Mouse (Mus musculus) hindbrain, embryonic 15.5 days (tissue): Measurements from ENCODE around the gene Tet2. TPM values are rescaled to one million over a fixed set of nuclear protein-coding genes. Genes with fewer than 3 reads are reported as not detected.

Experiments
- ATAC-seq: fragments of 200-750 bp; cut with Nextera tagmentation; 2 replicates; pipeline ENCODE4 v1.8.0; 2017; ENCODE audit warnings: low read depth, moderate number of reproducible peaks, moderate TSS enrichment; ENCODE audit not compliant: low FRiP score
- H3K27ac ChIP-seq: fragments of 300-500 bp; sonication (generic); replicated peaks from 2 replicates; pipeline ENCODE4 v1.5.1; 2015; ENCODE audit warnings: mild to moderate bottlenecking, inconsistent platforms
- H3K27me3 ChIP-seq: fragments of 300-500 bp; sonication (generic); 2 replicates; pipeline ENCODE4 v1.6.1; 2015; ENCODE audit warnings: control low read depth, inconsistent platforms
- H3K36me3 ChIP-seq: fragments of 300-500 bp; sonication (generic); 2 replicates; pipeline ENCODE4 v1.6.1; 2015; ENCODE audit warnings: control low read depth, inconsistent platforms
- H3K4me1 ChIP-seq: fragments of 300-500 bp; sonication (generic); replicated peaks from 2 replicates; pipeline ENCODE4 v1.6.1; 2015; ENCODE audit warnings: control low read depth, inconsistent platforms
- H3K4me2 ChIP-seq: fragments of 300-500 bp; sonication (generic); 2 replicates; pipeline ENCODE4 v1.6.1; 2015; ENCODE audit warnings: moderate library complexity, mild to moderate bottlenecking, inconsistent platforms
- H3K4me3 ChIP-seq: fragments of 300-500 bp; sonication (generic); 2 replicates; pipeline ENCODE4 v1.5.1; 2015; ENCODE audit warnings: mild to moderate bottlenecking, inconsistent platforms
- H3K9ac ChIP-seq: fragments of 300-500 bp; sonication (generic); 2 replicates; pipeline ENCODE4 v1.6.1; 2015; ENCODE audit warnings: inconsistent platforms
- H3K9me3 ChIP-seq: fragments of 300-500 bp; sonication (generic); 2 replicates; pipeline ENCODE4 v1.6.1; 2016; ENCODE audit warnings: control low read depth, inconsistent platforms
- WGBS: fragments of 180-500 bp; shearing (Covaris S2); methylation state at CpG from one replicate; pipeline ENCODE4 v1.1.7; 2015; 5-methylcytosine and 5-hydroxymethylcytosine counted together
- polyA plus RNA-seq: library from polyadenylated mRNA; unstranded; fragments of >200 nt; fragmentation: Nextera tagmentation; extraction: Ambion mirVana; gene quantifications from 2 replicates; pipeline ENCODE4 v1.2.1, GENCODE M21; 2015

The Tet2 gene
- polyA plus RNA-seq, 1 experiment from 2014 or later = 14.0 TPM

- no peak for ATAC-seq
- Histone ChIP-seq H3K27me3 (no peaks in the 10 kb centered on the region), H3K4me1 (peaks cover 3% of the 10 kb centered on the region; the same call in 1 of the 2 replicates), H3K4me2 (no peak overlapping the region), H3K4me3 (no peak overlapping the region), H3K9ac (no peak overlapping the region), H3K27ac (no peak overlapping the region), H3K36me3 (peaks cover 11% of the 10 kb centered on the region), H3K9me3 (no peaks in the 10 kb centered on the region)
- 92% methylated on average over 7 of the region's 7 CpGs for WGBS
These were observed 31.5 kb downstream of the Tet2 start for GRCm38 (mm10) chr3:133513475-133513874.

DNA sequence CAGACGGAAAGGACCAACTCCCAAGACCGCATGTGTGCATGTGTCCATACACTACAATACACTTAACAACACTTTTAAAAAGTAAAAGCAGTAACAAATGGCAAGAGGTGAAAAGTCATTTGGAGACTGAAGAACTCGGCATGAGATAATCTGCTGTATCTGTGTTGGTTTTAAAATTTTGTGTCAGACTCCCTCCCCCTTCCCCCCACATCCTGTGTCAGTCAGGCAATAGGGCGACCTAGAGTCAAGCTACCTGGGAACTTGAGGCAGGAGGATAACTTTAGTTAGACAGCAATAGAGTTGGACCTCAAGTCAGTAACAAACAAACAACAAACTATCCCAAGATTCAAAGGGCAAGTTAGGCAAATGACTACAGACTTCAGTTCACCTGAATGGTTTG lies 34.6 kb downstream of the Tet2 start:
- Histone ChIP-seq H3K27ac (no peak overlapping the region), H3K4me2 (no peak overlapping the region), H3K9me3 (no peaks in the 10 kb centered on the region), H3K4me1 (no peaks in the 10 kb centered on the region), H3K4me3 (no peak overlapping the region), H3K36me3 (peaks cover 11% of the 10 kb centered on the region), H3K27me3 (no peaks in the 10 kb centered on the region), H3K9ac (no peak overlapping the region)
- WGBS = 95% methylated on average over 4 of the region's 4 CpGs
- ATAC-seq = no peak

DNA sequence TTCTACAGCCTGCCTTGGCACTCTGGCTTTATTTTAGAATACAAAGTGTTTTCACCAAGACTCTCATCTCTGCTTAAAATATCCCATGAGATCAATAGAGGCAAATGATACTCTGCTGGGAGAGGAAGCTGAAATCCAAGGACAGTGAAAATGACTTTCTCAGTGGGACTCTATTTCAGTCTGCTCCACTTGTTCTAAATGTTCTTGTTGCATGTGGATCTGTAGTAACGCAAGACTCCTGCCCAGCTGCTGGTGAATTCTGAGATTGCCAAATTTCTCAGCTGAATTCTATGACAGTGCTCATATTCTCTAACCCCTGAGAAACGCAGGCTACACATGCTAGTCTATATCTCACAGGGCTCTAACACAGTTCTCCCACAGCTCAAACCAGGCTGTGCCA lies 35.1 kb downstream of the Tet2 start:
- Histone ChIP-seq H3K36me3 (peaks cover 11% of the 10 kb centered on the region), H3K4me3 (no peak overlapping the region), H3K9ac (no peak overlapping the region), H3K27me3 (no peaks in the 10 kb centered on the region), H3K4me2 (no peak overlapping the region), H3K27ac (no peak overlapping the region), H3K4me1 (no peaks in the 10 kb centered on the region), H3K9me3 (no peaks in the 10 kb centered on the region)
- WGBS = 79% methylated on average over 2 of the region's 2 CpGs
- no peak for ATAC-seq

DNA sequence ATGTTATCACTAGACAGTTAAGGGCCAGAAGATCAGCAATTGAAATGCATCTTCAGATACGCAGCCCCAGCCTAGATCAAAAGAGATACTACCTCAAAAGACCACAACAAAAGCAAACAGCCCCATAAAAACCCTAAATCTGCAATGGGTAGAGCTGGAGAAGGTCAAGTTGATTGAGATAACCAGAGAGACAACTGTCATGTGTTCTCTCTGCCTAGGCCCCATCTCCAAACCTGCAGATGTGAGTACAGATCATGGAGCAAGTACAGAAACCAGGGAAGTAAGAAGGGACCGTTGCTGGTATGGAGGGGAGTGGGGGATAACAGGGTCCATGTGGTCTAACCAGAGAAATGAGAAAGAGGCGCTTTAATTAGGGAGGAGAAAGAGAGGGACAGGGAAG lies 36.1 kb downstream of the Tet2 start:
- Histone ChIP-seq H3K36me3 (peaks cover 11% of the 10 kb centered on the region), H3K4me1 (no peaks in the 10 kb centered on the region), H3K9me3 (no peaks in the 10 kb centered on the region), H3K9ac (no peak overlapping the region), H3K4me3 (no peak overlapping the region), H3K4me2 (no peak overlapping the region), H3K27me3 (no peaks in the 10 kb centered on the region), H3K27ac (no peak overlapping the region)
- ATAC-seq = no peak
- WGBS = 95% methylated on average over 3 of the region's 3 CpGs

DNA sequence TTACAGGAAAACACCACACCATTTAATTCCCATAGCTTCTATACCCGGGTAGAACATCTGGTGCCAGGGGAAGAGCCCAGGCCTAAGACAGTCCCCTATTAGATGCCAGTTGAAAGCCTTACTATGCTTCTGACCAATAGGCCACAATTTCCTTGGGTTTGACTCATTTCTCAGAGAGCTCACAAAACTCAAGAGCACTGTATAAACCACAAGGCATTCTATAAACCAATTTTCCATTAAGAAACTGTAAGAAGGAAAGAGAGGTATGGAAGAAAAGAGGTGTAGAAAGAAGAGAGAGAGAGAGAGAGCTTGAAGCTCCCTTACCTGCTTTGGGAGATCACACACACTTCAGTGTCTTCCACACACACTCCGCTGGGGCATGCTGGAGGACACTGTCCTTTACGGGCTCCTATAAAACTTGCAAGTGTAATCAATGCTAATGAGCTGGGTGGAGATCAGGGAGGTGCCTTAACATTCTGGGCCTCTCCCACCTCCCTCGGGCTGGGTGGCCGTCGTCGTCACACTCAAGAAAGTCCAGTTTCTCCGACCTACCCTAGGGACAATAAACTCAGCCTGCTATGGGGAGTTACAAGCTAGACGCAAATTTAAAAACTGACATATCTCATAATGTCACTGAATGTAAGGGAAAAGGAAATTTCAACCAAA lies 38.5 kb downstream of the Tet2 start:
- Histone ChIP-seq H3K36me3 (no peaks in the 10 kb centered on the region), H3K9ac (no peak overlapping the region), H3K4me2 (no peak overlapping the region), H3K27ac (no peak overlapping the region), H3K4me1 (no peaks in the 10 kb centered on the region), H3K27me3 (no peaks in the 10 kb centered on the region), H3K4me3 (no peak overlapping the region), H3K9me3 (no peaks in the 10 kb centered on the region)
- no peak for ATAC-seq
- 83% methylated on average over 9 of the region's 9 CpGs for WGBS

GRCm38 (mm10) chr3:133496953-133497352 lies 48.0 kb downstream of the Tet2 start:
- Histone ChIP-seq H3K9ac (no peak overlapping the region), H3K4me1 (0 out of 2 replicates have a peak, but pooled peaks cover 3% of the 10 kb centered on the region), H3K27me3 (no peaks in the 10 kb centered on the region), H3K36me3 (no peaks in the 10 kb centered on the region), H3K9me3 (0 out of 2 replicates have a peak, but pooled peaks cover 3% of the 10 kb centered on the region), H3K27ac (peak overlapping the region; percentile 53), H3K4me2 (no peak overlapping the region), H3K4me3 (no peak overlapping the region)
- peak; percentile 92 for ATAC-seq
- WGBS = 30% methylated on average over 7 of the region's 7 CpGs

GRCm38 (mm10) chr3:133491370-133491769 lies 53.6 kb downstream of the Tet2 start:
- Histone ChIP-seq H3K9me3 (0 out of 2 replicates have a peak, but pooled peaks cover 3% of the 10 kb centered on the region), H3K4me2 (no peak overlapping the region), H3K27ac (no peak overlapping the region), H3K4me1 (no peaks in the 10 kb centered on the region), H3K36me3 (peaks cover 19% of the 10 kb centered on the region), H3K4me3 (no peak overlapping the region), H3K9ac (no peak overlapping the region), H3K27me3 (no peaks in the 10 kb centered on the region)
- WGBS = 86% methylated on average over 2 of the region's 2 CpGs
- no peak for ATAC-seq

GRCm38 (mm10) chr3:133488022-133488725 lies 56.8 kb downstream of the Tet2 start:
- Histone ChIP-seq H3K4me3 (no peak overlapping the region), H3K27ac (no peak overlapping the region), H3K4me2 (no peak overlapping the region), H3K4me1 (no peaks in the 10 kb centered on the region), H3K36me3 (peaks cover 42% of the 10 kb centered on the region), H3K27me3 (no peaks in the 10 kb centered on the region), H3K9ac (no peak overlapping the region), H3K9me3 (no peaks in the 10 kb centered on the region)
- no peak for ATAC-seq
- 92% methylated on average over 13 of the region's 13 CpGs for WGBS

DNA sequence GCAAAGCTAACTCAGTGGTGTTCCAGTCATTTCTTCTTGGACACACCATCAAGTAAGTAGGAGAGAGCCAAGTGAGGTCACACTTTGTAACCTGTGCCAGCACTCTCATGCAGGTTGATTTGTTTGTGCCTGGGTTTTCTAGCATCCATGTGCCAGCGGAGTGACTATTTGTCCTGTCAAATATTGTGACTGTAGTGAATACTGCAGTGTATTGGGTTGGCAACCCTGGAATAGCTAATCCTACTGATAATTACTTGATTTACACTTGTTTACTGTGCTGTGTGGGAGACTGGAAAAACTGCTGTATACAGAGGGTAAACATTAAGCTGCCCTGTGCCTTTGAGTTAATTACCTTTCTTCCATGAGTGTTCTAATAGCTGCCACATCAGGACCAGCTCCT lies 62.1 kb downstream of the Tet2 start:
- peaks cover 62% of the 10 kb centered on the region for H3K36me3 ChIP-seq
- 87% methylated on average over 1 of the region's 1 CpGs for WGBS
- no peak for ATAC-seq

GRCm38 (mm10) chr3:133478987-133479386 lies 66.0 kb downstream of the Tet2 start:
- no peaks in the 10 kb centered on the region for H3K27me3 ChIP-seq
- 95% methylated on average over 3 of the region's 3 CpGs for WGBS
- H3K36me3 ChIP-seq = peaks cover 38% of the 10 kb centered on the region
- H3K4me3 ChIP-seq = no peak overlapping the region
- no peak for ATAC-seq
- H3K27ac ChIP-seq = no peak overlapping the region
- no peak overlapping the region for H3K4me2 ChIP-seq
- no peak overlapping the region for H3K9ac ChIP-seq
- H3K9me3 ChIP-seq = no peaks in the 10 kb centered on the region
- H3K4me1 ChIP-seq = no peaks in the 10 kb centered on the region

More for the DNA sequence above, 62.1 kb downstream of the Tet2 start:
- Histone ChIP-seq H3K9me3 (no peaks in the 10 kb centered on the region), H3K4me1 (no peaks in the 10 kb centered on the region), H3K27ac (no peak overlapping the region), H3K4me2 (no peak overlapping the region), H3K27me3 (no peaks in the 10 kb centered on the region), H3K9ac (no peak overlapping the region), H3K4me3 (no peak overlapping the region)

DNA sequence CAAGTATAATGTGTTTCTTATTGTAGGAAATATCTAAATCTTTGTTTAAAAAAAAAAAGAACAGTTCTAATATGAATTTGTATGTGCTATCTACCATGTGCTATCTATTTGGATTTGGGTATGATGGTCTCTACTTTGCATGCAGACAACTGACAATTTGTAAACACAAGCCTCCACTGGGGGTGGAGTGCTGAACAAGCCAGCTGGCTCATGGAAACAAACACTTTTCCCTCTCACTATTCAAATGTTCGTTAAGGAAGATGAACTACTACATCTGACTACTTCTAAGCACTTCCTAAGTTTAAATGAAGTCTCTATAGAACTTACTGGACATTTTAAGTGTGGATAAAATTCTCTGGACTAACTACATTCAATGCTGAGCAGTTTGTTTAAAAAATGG lies 71.2 kb downstream of the Tet2 start:
- Histone ChIP-seq H3K36me3 (peaks cover 43% of the 10 kb centered on the region), H3K4me2 (no peak overlapping the region), H3K4me3 (no peak overlapping the region), H3K4me1 (no peaks in the 10 kb centered on the region), H3K27me3 (no peaks in the 10 kb centered on the region), H3K27ac (no peak overlapping the region), H3K9ac (no peak overlapping the region), H3K9me3 (no peaks in the 10 kb centered on the region)
- 80% methylated on average over 1 of the region's 1 CpGs for WGBS
- no peak for ATAC-seq

DNA sequence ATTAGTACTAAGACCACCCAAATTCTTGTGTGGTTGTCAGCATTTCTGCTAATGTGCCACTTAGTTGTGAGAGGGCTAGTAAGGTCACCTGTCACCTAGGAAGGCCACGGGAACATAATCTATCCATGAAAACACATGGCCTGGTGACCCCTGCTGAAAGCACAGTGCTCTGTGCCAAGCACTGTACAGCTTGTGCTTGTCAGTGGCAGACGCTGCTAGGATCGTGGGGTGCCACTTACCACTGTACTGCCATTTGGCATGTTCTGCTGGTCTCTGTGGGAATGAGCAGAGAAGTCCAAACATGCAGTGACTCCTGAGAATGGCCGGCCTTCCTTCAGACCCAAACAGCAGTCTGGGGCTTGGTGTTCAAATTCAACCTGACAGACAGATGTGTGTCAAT lies 73.8 kb downstream of the Tet2 start:
- no peak overlapping the region for H3K4me3 ChIP-seq
- H3K9me3 ChIP-seq = no peaks in the 10 kb centered on the region
- no peak for ATAC-seq
- H3K27me3 ChIP-seq = no peaks in the 10 kb centered on the region
- WGBS = 76% methylated on average over 4 of the region's 4 CpGs
- H3K4me1 ChIP-seq = no peaks in the 10 kb centered on the region
- peaks cover 57% of the 10 kb centered on the region for H3K36me3 ChIP-seq
- no peak overlapping the region for H3K9ac ChIP-seq
- no peak overlapping the region for H3K27ac ChIP-seq
- H3K4me2 ChIP-seq = no peak overlapping the region
